Mouse (Mus musculus) hindbrain, embryonic 11.5 days (tissue): ENCODE data around the gene Paqr7. TPM values are rescaled to one million over a fixed set of nuclear protein-coding genes. Genes with fewer than 3 reads are reported as not detected.

Source experiments
- ATAC-seq: fragments of 200-750 bp; cut with Nextera tagmentation; 2 replicates; pipeline ENCODE4 v1.8.0; 2017; ENCODE audit warnings: mild to moderate bottlenecking, moderate TSS enrichment, moderate library complexity; ENCODE audit not compliant: low FRiP score
- DNase-seq: peaks from one replicate; pipeline ENCODE4 v3.0.0-alpha.2; 2015; ENCODE audit warnings: low spot score
- H3K27ac ChIP-seq: fragments of 300-500 bp; sonication (generic); 2 replicates; pipeline ENCODE4 v1.5.1; 2014; ENCODE audit warnings: mild to moderate bottlenecking, low read depth, low read length
- H3K27me3 ChIP-seq: fragments of 300-500 bp; sonication (generic); 2 replicates; pipeline ENCODE4 v1.6.1; 2014; ENCODE audit warnings: mild to moderate bottlenecking, low read length, moderate library complexity, mixed read lengths; ENCODE audit not compliant: control insufficient read depth, insufficient read depth
- H3K36me3 ChIP-seq: fragments of 300-500 bp; sonication (generic); 2 replicates; pipeline ENCODE4 v1.6.1; 2014; ENCODE audit warnings: mild to moderate bottlenecking, low read length, moderate library complexity, mixed read lengths; ENCODE audit not compliant: control insufficient read depth, insufficient read depth
- H3K4me1 ChIP-seq: fragments of 300-500 bp; sonication (generic); replicated peaks from 2 replicates; pipeline ENCODE4 v1.6.1; 2014; ENCODE audit warnings: low read length, mixed read lengths; ENCODE audit not compliant: control insufficient read depth, insufficient read depth
- H3K4me2 ChIP-seq: fragments of 300-500 bp; sonication (generic); replicated peaks from 2 replicates; pipeline ENCODE4 v1.6.1; 2014; ENCODE audit warnings: mild to moderate bottlenecking, low read depth, low read length
- H3K4me3 ChIP-seq: fragments of 300-500 bp; sonication (generic); 2 replicates; pipeline ENCODE4 v1.5.1; 2014; ENCODE audit warnings: low read depth, low read length
- H3K9ac ChIP-seq: fragments of 300-500 bp; sonication (generic); 2 replicates; pipeline ENCODE4 v1.6.1; 2014; ENCODE audit warnings: low read depth, low read length
- H3K9me3 ChIP-seq: fragments of 300-500 bp; sonication (generic); 2 replicates; pipeline ENCODE4 v1.6.1; 2016; ENCODE audit warnings: low read length; ENCODE audit not compliant: control insufficient read depth
- WGBS: fragments of 180-500 bp; shearing (Covaris S2); extraction: QIAGEN DNeasy Blood & Tissue Kit; methylation state at CpG from one replicate; pipeline ENCODE4 v1.1.7; 2014; 5-methylcytosine and 5-hydroxymethylcytosine counted together
- polyA plus RNA-seq: library from polyadenylated mRNA; unstranded; fragments of >200 nt; fragmentation: Nextera tagmentation; extraction: Ambion mirVana; gene quantifications from 2 replicates; pipeline ENCODE4 v1.2.1, GENCODE M21; 2014

The Paqr7 gene
- polyA plus RNA-seq, 1 experiment from 2014 or later: 1.7 TPM

DNA sequence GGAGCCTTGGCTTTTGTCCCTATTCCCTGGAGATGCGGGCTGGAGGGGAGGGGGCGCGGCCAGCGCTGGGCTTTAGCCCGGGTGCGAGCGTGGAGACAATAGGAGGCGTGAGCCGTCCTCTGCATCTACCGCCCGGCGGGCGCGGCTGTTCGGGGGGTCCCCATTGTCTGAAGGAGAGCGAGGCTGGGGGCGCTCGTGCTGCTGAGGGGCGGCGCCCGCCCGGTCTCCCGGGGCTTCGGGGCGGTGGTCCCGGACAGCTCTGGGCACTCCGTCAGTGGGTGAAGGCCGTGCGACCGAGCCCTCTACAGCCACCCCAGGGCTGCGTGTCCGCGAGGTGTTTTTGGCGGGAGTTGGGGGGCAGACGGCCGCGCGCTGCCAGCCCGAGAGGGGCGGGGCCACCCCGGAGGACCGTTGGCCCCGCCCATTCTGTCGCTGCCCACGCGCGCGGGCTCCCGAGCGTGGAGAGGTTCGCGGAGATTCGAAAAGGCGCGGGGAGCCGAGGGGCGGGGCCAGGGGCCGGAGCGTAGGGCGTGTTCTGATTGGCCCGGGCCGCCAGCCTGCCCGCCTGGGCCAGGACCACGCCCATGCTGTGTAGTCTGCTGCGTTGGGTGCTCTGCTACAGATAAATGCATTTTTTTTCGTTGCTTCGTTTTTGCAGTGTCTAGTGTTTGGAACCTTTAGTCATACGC is 27.8 kb upstream of the Paqr7 start:
- Histone ChIP-seq H3K27ac (peak overlapping the region; percentile 98), H3K4me2 (peak overlapping the region; percentile 95), H3K4me1 (0 out of 2 replicates have a peak, but pooled peaks cover 3% of the 10 kb centered on the region), H3K36me3 (peaks cover 11% of the 10 kb centered on the region), H3K4me3 (peak overlapping the region; percentile 96), H3K27me3 (no peaks in the 10 kb centered on the region), H3K9ac (peak overlapping the region; percentile 99), H3K9me3 (no peaks in the 10 kb centered on the region)
- peak; percentile 86 for ATAC-seq
- DNase-seq: peak; percentile 97
- WGBS: under 1% methylated on average over 44 of the region's 68 CpGs

DNA sequence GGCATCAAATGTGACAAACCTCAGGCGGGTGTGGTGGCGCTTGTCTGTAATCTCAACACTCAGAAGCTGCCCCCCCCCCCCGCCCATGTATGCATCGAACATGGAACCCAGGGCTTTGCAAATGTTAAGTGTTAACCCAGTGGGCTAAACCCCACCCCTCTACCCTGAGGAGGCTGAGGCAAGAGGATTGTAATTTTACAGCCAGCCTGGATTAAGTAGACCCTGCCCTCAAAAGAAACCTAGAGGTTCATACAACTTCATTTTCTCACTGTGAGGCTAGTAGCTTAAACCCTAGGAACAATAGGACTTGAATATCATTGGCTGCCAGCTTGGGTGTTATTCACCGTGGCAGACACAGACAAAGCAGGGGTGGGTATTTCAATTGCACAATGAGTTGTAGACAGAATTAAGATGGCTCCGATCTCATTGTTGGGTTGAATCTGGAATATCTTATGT is 27.1 kb upstream of the Paqr7 start:
- Histone ChIP-seq H3K27ac (peak overlapping the region; percentile 98), H3K4me1 (0 out of 2 replicates have a peak, but pooled peaks cover 3% of the 10 kb centered on the region), H3K36me3 (peaks cover 14% of the 10 kb centered on the region), H3K9me3 (no peaks in the 10 kb centered on the region), H3K4me3 (peak overlapping the region; percentile 96), H3K4me2 (peak overlapping the region; percentile 95), H3K27me3 (no peaks in the 10 kb centered on the region), H3K9ac (peak overlapping the region; percentile 99)
- peak; percentile 60 for DNase-seq
- peak; percentile 36 for ATAC-seq
- WGBS: 11% methylated on average over 6 of the region's 6 CpGs

DNA sequence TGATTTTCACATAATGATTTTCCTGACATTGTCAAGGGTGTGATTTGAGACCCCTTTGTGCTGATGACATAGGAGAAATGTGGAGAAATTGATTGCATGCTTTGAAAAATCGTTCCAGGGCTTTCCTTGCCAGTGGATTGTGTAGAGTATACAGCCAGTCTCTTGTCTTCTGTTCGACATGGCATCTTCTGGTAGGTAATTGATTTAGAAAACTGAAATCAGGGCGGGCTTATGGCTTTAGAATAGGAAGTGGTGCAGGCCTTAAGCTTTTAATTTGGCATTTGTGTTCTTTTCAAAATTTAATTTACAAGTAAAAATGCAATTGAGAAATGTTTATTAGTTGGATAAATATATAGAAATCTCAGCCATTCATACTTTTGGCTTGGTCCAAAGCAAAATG is 26.5 kb upstream of the Paqr7 start:
- no peak for ATAC-seq
- WGBS: 59% methylated on average over 3 of the region's 3 CpGs
- Histone ChIP-seq H3K9me3 (no peaks in the 10 kb centered on the region), H3K4me2 (peak overlapping the region; percentile 95), H3K27me3 (no peaks in the 10 kb centered on the region), H3K4me1 (0 out of 2 replicates have a peak, but pooled peaks cover 3% of the 10 kb centered on the region), H3K36me3 (peaks cover 17% of the 10 kb centered on the region), H3K27ac (peak overlapping the region; percentile 98), H3K4me3 (peak overlapping the region; percentile 96), H3K9ac (peak overlapping the region; percentile 99)
- no peak for DNase-seq

DNA sequence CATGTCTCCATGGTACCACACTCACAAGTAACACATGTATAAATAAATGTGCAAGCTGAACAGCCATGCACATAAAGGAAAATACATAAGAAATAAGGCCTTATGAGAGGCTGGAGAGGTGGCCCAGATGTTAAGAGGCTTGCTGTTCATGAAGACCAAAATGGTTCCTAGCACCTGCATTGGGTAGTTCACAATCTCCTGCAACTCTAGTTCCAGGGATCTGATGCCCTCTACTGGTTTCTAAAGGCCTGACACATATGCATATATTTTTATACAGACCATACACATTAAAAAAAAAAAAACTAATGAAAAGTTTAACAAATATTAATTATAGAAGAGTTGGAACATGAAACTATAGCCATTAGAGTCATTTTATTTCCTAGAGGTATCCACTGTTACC is 25.0 kb upstream of the Paqr7 start:
- 0 out of 2 replicates have a peak, but pooled peaks cover 3% of the 10 kb centered on the region for H3K4me1 ChIP-seq
- peaks cover 20% of the 10 kb centered on the region for H3K36me3 ChIP-seq
- H3K27me3 ChIP-seq: no peaks in the 10 kb centered on the region
- H3K4me3 ChIP-seq: no peak overlapping the region
- H3K9me3 ChIP-seq: no peaks in the 10 kb centered on the region
- H3K4me2 ChIP-seq: peak overlapping the region; percentile 95
- no peak for DNase-seq
- no peak for ATAC-seq
- no peak overlapping the region for H3K9ac ChIP-seq
- no peak overlapping the region for H3K27ac ChIP-seq

DNA sequence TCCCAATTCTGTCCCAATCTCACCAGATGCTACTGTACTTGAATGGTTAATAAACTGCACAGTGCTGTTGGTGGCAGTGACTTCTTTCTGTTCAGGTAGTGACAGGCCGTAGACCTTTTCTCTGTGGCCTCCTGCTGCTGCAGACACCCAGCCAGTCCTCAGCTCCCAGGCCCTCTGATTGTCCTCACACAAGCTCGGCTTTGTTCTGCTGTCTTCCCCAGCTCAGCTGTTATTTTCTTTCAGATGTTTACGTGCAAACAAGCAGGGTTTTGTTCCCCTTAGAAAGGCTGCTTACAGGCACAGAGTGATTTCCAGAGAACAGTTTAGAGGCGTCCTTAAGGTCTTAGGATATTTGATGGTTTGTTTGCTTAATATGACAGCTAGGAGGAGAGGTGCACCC is 22.7 kb upstream of the Paqr7 start:
- no peak overlapping the region for H3K9ac ChIP-seq
- ATAC-seq (no peak), DNase-seq (no peak)
- H3K4me3 ChIP-seq: no peak overlapping the region
- no peaks in the 10 kb centered on the region for H3K4me1 ChIP-seq
- WGBS: 67% methylated on average over 4 of the region's 4 CpGs
- H3K27ac ChIP-seq: peak overlapping the region; percentile 42; the same call in 1 of the 2 replicates
- H3K36me3 ChIP-seq: peaks cover 20% of the 10 kb centered on the region
- H3K9me3 ChIP-seq: no peaks in the 10 kb centered on the region
- no peaks in the 10 kb centered on the region for H3K27me3 ChIP-seq
- H3K4me2 ChIP-seq: no peak overlapping the region

DNA sequence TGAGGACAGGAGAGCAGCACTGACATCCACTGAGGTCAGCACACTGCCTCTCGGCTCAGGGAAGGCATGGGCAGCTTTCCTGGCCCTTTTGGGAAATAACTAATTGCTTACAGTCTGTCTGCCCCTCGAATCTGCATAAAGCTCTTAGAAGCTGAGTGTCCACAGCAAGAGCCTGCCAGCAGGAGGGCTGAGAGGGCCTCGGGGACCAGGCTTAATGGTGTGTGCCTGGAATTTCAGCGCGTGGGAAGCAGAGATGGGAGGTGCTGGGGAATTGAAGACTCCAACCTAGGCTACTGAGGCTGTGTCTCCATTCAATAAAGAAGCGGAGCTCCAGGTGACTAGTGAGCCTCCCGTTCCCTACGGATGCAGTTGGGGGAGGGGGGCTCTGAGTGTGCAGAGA is 22.3 kb upstream of the Paqr7 start:
- Histone ChIP-seq H3K27me3 (no peaks in the 10 kb centered on the region), H3K4me2 (no peak overlapping the region), H3K9ac (no peak overlapping the region), H3K36me3 (peaks cover 20% of the 10 kb centered on the region), H3K27ac (peak overlapping the region; percentile 42), H3K9me3 (no peaks in the 10 kb centered on the region), H3K4me1 (no peaks in the 10 kb centered on the region), H3K4me3 (no peak overlapping the region)
- ATAC-seq (no peak), DNase-seq (no peak)
- WGBS: 64% methylated on average over 8 of the region's 8 CpGs

DNA sequence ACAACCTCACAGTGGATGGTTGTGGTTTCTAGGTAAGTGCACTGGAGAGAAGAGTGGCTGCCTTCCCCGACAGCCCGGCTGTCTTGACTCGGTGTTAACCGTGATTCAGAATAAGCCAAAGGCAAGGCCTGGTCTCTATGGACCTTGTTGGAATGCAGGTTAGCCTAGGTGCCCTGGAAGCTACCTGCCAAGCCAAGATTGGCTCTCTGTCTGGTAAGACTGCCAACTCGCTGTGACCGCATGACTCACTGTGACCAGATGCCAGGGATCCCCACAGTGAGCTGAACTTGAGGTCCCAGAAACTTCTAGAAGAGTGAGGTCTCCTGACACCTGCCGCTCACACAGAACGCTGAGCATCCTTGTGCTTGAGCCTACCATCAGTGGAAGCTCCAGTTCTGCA is 19.6 kb upstream of the Paqr7 start:
- Histone ChIP-seq H3K36me3 (peaks cover 14% of the 10 kb centered on the region; the same call in 1 of the 2 replicates), H3K27me3 (no peaks in the 10 kb centered on the region), H3K4me2 (no peak overlapping the region), H3K4me3 (no peak overlapping the region), H3K4me1 (no peaks in the 10 kb centered on the region), H3K9me3 (no peaks in the 10 kb centered on the region), H3K27ac (no peak overlapping the region), H3K9ac (no peak overlapping the region)
- DNase-seq: no peak
- WGBS: 94% methylated on average over 8 of the region's 8 CpGs
- no peak for ATAC-seq

DNA sequence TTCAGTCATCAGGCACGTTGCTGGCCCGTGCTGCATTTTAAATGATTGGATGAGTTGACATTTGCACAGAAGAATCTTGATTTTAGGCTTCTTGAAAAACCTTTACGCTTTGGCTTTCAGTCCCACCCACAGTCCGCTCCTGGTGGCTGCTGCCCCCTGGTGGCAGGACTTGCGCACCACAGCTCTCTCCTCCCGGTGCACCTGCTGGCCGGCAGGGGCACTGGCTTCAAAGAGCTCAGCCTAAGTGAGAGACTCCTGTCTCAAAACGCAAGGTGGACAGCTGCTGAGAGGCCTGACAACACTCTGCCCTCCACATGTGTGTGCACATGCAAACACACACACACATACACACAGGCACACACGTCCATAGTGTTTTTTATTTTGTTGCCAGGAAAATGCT is 18.5 kb upstream of the Paqr7 start:
- 9% methylated on average over 9 of the region's 9 CpGs for WGBS
- Histone ChIP-seq H3K27ac (no peak overlapping the region), H3K27me3 (no peaks in the 10 kb centered on the region), H3K4me3 (no peak overlapping the region), H3K9me3 (no peaks in the 10 kb centered on the region), H3K4me2 (no peak overlapping the region), H3K36me3 (peaks cover 10% of the 10 kb centered on the region; the same call in 1 of the 2 replicates), H3K9ac (no peak overlapping the region), H3K4me1 (no peaks in the 10 kb centered on the region)
- peak; percentile 54 for ATAC-seq
- peak; percentile 94 for DNase-seq

DNA sequence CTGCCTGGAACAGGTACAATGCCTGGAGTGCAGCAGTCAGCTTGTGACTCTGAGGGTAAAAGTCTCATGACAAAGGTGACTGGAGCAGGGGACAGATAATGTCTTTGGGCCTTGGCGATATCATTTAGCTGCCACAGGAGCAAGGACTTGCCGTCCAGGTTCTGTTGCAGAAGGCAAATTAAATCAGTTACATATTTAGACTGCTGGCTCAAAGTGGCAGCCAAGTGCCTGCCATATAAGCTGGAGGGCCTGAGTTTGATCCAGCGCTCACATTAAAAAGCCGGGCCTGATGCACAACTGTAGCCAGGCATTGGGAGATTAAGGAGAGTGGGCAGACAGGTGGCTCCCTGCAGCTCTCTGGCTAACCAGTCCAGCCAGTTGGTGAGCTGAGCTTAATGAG is 16.7 kb upstream of the Paqr7 start:
- H3K9ac ChIP-seq: no peak overlapping the region
- no peak overlapping the region for H3K27ac ChIP-seq
- DNase-seq (no peak), ATAC-seq (no peak)
- WGBS: 82% methylated on average over 4 of the region's 4 CpGs
- no peaks in the 10 kb centered on the region for H3K27me3 ChIP-seq
- H3K36me3 ChIP-seq: 0 out of 2 replicates have a peak, but pooled peaks cover 4% of the 10 kb centered on the region
- H3K9me3 ChIP-seq: no peaks in the 10 kb centered on the region
- no peak overlapping the region for H3K4me3 ChIP-seq
- no peak overlapping the region for H3K4me2 ChIP-seq
- H3K4me1 ChIP-seq: no peaks in the 10 kb centered on the region
